Mouse (Mus musculus): ENCODE measurements around the gene Galnt10.

The Galnt10 gene

DNA sequence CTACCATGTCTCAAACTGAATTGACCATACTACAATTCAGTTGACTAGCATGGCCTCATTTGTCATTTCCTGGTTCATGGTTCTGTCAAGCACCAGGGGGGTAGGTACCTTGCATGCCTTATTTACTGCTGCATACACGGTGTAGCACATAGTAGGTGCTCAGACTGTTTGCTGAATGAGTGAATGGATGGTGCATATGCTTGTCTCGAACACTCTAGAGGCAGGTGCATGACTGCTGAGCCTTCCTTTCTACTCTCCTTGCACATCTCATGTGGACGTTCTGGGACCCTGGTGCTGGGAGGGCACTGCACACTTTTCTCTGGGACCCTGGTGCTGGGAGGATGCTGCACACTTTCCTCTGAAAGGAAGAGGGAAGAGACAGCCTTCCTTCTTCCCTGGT lies 13.0 kb downstream of the Galnt10 start:
- DNase-seq (ENCODE audit: low spot score) = no peak

DNA sequence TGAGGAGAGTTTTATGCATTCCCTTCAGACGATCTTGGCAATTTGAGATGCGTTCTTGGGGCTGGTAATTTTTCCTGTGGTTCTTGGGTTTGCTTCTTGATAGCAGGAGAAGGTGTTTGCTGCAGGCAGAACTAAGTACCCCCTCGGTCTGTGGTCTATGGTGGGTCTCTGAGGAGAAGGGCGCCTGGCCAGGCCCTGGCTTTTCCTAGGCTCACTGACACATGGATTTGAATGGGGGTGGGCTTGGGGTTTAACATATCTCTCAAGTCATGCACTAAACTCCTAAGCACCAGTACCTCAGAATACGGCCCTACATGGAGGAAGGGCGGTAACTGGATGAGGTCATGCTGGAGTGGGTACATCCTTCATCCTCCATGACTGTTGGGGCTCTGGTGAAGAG lies 13.5 kb downstream of the Galnt10 start:
- no peak for DNase-seq (ENCODE audit: low spot score)

DNA sequence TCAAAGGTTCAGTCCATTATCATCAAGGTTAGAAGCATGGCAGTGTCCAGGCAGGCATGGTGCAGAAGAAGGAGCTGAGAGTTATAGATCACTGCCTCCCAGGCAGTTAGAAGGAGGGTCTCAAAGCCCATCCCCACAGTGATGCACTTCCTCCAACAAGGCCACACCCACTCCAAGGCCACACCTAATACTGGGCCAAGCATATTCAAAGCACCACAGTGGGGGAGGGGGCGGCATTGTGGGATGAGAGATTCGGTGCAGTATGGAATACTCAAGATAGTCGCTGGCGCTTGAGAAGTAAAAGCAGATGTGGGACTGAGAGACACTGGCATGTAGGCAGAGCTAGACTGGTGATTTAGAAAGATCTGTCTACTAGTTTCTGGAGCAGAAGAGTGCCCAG lies 14.9 kb downstream of the Galnt10 start:
- DNase-seq (ENCODE audit: low spot score) = no peak

DNA sequence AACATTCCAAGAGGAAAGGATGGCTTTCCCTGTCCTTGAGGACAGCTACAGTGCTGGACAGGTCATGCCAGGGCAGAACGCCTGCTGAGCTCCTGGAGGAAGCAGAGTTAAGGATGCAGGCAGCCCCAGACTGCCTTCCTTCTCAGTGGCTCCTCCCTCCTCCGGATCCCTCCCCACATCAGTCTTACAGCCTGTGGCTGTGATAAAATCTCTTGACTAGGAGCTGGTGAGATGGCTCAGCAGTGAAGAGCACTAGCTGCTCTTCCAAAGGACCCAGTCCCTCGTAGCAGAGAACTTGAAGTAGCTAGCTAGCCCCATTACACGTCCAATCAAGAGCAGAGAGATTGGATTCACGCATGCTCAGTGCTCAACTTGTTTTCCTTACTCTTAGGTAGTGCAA lies 15.6 kb downstream of the Galnt10 start:
- DNase-seq (ENCODE audit: low spot score) = no peak

DNA sequence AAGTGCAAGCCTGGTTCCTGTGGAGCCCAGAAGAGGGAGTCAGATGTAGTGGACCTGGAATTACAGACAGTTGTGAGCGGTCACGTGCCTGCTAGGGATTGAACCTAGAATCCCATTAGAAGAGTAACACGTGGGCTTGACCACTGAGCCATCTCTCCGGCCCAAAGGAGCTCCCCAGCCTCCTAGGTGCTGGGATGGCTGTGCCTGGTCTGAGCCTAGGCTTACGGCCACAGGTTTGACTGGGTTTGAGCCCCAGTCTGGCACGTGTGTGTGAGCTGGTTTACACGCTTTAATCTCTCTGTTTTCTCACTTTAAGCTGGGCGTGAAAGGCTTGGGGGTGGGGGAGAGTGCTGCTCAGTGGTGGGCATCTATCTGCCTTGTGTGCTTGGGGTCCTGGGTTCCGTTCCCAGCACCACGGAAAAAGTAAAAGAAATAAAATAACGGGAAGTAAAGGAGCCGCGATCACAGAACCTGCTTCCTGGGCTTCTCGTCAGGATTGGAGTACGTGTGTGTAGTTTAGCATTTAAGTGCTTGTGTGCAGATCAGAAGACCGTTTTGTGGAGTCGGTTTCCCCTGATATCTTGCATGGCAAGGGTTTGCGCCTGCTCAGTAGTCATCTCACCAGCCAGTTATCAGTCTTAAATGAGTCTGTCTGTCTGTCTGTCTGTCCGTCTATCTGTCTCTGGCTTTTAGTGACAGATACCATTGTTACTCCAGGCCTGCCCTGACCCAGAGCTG lies 16.4 kb downstream of the Galnt10 start:
- no peak for DNase-seq (ENCODE audit: low spot score)

DNA sequence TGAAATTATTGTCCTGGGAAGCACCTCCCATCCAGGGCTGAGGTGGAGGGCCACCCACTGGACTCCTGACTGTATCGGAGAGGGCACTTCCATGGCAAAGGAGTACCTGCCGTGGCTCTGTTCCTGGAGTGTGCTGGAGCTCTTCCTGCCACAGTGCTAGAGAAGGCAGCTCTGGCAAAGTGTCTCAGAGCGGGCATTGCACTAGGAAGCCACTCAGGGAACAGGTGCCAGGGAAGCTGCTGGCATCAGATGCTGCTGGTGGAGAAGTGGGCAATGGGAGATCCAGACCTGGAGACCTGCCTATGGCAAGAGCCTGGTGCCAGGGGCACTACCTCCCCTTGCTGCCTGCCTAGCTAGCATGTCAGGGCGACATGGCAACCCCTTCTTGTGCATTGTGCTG lies 17.0 kb downstream of the Galnt10 start:
- no peak for DNase-seq (ENCODE audit: low spot score)

DNA sequence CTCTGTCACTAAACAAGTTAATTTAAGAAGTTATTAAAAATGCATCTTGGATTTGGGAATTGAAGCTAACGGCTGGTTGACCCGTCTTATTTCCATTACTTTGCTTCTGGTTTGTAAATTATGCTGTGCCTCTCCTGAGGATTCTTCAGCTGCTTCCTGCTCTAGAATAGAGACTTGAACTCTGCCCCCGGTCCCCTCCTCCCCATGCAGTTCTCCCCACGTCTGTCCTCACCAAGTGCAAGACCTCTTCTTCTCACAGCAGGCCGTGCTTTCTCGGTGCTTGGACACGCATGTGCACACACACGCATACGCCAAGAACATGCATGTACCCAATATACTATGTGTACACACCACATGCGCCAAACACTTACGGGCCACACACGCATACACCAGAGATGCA lies 18.0 kb downstream of the Galnt10 start:
- DNase-seq (ENCODE audit: low spot score) = no peak

DNA sequence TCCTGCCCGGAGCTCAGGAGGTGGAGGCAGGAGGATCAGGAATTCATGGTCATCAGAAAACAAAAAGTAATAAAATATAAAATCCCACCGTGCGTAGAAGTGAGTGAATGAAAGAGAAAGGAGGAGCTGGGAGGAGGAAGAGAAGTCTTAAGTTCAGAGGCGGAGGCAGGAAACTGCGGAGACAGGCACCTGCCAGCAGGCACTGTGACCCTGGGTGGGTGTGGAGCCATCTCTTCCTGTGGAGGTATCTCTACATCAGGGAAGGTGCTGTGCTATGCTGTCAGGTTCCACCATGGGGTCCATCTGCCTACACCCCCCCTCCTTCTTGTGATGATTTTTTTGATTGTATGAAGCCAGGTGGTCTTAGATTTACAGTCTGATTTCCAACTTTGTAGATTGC lies 19.5 kb downstream of the Galnt10 start:
- DNase-seq (ENCODE audit: low spot score) = no peak

DNA sequence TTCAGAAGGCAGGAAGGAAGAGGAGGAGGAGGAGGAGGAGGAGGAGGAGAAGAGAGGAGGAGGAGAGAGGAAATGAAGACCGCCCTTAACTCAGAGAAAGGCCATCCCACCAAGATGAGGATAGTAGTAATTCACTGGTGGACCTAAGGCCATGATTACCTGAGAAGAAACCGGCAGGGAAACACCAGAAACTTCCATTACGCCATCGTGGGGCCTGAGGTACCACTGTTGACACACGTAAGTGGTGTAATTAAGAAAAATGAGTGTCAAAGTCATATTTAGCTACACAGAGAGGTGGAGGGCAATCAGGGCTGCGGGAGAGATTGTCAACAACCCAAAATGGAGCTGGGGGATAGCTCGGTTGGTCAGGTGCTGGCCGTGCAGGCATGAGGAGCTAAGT lies 23.0 kb downstream of the Galnt10 start:
- no peak for DNase-seq (ENCODE audit: low spot score)

DNA sequence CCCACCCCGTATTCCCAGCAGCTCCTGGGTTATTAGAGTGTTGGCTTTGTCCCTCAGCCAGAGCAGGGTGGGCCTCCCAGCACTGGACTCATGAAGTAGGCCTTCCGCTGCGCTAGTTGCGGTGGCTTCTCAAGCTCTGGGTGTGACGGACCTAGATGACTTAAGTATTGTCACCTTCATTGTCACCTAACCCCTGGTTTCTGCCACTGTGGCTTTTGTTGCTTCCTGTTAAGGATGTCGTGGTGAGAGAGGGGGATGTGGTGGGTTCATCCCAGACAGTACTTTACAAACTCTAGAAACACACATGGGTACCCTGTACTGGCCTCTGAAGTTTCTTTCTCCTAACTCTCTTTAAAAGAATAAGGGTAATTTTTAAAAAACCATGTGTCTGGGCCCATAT lies 24.3 kb downstream of the Galnt10 start:
- DNase-seq (ENCODE audit: low spot score) = no peak

DNA sequence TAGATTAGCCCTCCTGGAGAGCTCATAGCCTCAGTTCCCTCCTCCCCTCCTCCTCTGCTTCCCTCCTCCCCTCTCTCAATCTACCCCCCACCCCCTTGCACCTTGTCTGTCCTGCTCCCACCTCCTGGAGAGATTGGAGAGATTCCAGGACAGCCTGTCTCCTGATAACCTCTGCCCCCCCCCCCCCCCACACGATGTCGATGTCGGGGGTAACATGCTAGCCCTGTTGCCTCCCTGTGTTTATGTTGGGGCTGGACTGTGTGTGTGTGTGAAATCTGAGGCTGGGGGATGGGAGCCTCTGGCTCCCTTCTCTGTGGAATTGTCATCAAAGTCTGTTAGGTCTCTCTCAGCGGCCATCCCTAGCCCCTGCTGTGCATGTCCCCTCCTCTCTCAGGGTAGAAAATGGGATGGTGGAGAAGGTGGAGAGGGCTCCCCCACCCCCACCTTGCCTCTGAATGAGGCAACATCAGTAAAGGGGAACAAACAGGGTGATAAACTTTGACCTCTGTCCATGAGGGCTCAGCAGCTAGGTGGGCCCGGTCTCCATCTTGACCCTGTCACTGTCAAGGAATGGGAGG lies 26.0 kb downstream of the Galnt10 start:
- no peak for DNase-seq (ENCODE audit: low spot score)

DNA sequence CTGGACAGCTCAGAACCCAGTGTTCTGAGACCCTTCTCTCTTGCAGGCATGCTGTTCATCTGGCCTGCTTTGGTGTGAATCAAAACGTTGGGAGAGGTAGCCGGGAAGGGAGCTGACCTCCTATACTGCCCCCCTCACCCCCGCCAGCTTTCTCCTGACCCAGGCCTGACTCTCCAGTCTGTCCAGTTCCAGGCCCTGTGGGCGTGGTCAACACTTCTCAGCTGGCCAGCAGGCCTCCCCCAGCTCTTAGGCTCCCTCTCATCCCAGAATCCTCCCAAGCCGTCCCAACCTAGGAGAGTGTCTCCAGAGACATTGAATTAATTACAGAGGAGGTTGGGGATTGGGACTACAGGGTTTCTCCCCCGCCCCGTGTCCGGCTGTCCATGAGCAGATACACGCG lies 26.6 kb downstream of the Galnt10 start:
- DNase-seq (ENCODE audit: low spot score) = no peak

DNA sequence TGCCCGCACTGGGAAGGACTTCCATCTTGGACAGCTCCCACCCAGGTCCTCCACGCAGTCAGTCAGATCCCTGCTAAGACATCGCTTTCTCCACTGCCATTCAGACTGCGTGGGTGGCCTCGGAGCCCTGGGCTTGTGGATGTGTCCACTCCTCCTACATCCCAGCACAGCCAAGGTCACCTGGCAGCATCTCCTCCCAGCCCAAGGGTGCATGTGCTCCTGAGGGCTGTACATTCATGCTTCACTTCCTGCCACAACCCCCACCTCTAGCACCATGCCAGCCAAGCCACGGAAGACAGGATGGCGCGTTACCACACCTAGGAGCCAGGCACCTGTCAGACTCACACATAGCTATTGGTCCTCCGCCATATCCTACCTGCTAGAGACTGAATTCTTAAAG lies 27.8 kb downstream of the Galnt10 start:
- DNase-seq (ENCODE audit: low spot score) = no peak

DNA sequence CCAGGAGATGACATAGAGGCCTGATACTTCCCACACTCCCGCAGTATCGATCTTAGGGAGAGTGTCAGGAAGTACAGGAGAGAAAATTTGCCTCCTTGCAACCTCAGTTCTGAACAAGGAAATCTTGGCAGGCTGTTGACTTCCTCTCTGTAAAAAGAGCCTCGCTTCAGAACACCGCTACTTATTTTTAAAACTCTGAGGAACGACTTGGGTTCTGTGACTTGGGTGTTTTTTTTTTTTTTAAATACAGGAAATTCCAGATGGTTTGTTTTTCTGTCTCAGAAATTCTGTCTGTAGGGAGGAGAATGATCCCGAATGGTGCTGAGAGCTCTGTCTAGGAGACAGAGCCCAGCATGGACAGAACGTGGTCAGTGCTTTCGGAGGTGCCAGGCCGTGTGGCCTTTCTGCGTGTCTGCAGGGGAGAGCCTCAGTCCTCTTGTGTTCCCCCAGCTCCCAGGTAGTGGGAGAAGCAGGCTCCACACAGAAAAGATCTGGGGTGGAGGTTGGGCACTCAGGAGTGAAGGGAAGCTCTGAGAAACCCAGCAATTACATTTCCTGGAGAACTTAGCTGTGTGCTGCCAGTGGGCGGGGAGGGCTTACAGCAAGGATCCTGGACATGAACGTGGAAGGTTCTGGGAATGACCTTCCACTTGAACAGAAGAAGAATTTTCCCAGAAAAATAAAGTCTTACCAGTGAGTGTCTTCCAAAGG lies 28.9 kb downstream of the Galnt10 start:
- DNase-seq (ENCODE audit: low spot score) = peak; percentile 12

DNA sequence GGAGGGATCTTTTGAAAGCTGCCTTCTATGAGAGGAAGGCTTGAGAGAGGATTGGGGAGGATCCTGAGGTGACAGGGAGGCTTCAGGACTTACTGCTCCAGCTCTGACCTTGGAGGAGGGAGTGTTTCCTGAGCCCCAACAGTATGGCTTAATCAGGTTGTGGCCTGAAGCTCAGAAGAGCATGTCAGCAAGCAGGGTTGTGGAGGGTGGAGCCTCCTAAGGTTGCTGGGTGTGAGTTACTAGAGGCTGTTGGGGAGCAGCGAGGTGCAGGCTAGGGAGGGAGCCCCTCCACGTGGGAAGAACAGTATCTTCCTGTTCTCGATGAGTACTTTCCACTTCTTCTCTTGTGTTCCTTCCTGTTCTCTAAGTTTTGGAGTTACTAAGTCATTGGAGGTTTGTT lies 32.0 kb downstream of the Galnt10 start:
- no peak for DNase-seq (ENCODE audit: low spot score)

DNA sequence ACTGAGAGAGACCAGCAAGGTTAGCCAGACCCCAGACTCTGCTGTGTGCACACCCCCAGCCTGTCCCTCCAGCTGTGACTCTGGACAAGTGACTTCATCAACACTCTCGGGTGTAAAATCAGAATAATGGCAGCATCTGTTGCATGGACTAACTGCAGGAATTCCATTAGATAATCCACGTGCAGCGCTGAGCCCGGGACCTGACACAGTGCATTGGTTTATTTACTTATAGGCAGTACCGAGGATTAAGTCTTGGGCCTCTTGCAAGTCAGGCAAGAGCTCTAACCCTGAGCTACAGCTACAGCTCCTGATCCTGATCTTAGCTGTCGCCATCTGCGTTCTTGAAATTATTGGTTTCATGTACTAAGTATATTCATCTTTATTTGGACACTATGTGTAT lies 37.3 kb downstream of the Galnt10 start:
- no peak for DNase-seq (ENCODE audit: low spot score)

DNA sequence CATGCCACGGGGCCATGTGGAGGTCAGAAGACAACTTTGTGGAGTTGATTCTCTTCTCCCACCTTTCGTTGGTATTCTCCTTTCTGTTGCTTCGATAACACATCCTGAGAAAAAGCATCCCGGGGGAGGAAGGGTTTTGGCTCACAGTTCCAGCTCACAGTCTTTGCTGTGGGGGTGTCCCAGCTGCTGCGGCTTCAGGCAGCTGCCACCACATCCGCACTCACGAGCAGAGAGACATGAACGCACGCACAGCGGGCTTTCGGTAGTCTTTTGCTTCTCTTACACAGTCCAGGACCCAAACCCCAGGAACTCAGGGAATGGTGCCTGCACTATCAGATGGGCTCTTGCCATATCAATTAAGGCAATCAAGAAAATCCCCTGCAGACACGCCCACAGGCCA lies 37.9 kb downstream of the Galnt10 start:
- DNase-seq (ENCODE audit: low spot score) = no peak

DNA sequence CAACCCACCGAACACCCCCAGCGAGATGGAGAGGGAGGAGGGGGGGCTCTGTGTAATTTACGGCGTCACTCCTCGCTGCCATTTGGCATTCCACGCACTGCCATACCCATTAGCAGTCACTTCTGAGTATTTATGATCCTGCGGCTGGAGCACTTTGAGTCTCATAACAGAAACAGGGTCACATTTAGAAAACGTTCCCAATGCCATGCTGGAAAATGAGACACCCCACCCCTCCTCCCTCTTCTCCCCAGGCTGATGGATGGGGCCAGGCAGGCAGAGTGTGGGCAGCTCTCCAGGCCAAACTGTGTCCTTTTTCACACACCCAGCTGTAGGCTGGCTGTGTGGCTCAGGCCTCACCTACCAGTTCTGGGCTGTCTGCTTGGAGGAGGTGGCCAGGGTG lies 38.7 kb downstream of the Galnt10 start:
- no peak for DNase-seq (ENCODE audit: low spot score)

DNA sequence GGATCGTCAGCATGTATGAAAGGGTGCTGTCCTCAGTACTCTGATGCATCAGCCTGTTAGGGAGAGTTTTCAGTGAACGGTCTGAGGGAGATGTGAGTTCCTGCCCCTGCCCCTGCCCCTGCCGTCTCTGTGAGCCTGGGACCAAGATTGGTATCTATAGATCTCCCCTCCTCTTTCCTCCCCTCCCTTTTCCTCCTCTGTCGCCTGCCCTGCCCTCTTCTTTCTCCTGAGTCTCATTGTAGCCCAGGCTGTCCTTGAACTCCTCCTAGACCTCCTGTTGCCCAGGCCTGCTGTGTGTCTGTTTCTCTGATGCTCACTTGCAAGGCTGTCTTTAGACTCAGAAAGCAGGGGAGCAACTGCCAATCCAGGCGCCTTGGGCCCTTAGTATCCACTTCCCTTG lies 39.6 kb downstream of the Galnt10 start:
- no peak for DNase-seq (ENCODE audit: low spot score)

DNA sequence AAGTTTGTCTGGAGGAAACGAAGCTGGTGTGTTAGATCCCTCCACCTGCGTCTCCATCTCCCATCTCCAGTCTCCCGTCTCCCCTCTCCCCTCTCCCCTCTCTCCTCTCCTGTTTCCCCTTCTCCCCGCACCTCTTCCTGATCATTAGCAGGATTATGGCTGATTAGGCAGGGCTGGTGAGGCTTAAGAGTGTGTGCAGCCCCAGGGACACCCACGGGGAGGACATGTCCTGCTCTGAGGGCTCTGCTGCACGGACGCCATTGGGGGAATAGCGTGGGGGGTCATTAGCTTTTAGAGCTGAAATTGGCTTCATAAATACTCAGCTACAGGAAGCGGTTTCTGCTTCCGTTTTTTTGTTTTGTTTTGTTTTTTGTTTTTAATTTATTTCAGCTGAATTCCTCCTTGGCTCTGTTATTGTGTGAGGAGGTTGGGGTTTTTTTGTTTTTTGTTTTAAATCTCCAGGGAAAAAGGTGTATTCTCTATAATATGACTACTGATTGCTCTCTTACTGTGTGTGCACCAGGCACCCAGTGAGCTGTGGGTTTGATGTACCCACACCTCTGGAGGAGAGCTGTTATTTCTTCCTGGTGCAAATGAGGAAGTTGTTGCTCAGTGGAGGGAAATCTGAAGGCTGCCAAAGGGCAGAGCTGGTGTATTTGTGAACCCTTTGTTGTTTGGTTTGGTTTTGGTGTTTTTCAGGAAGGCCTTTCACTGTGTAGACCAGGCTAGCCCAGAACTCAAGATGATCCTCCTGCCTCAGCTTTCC lies 40.6 kb downstream of the Galnt10 start:
- no peak for DNase-seq (ENCODE audit: low spot score)

DNA sequence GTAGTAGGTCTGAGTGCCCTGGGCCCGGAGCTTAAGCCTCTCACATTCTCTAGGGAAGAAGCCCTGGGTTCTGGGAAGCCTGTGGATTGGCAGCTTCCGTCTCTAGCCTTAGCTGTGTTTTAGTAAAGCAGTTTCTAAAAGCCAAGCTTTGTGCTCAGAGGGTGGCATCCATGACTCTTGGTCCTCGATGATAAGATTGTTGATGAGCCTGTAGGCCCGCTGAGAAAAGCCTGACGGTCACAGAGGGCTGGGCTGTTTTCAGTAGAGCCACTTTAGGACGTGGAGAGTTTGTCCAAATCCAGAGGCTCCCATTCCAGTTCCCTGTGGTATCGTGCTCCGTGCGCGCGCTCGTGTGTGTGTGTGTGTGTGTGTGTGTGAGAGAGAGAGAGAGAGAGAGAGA lies 41.6 kb downstream of the Galnt10 start:
- no peak for DNase-seq (ENCODE audit: low spot score)

DNA sequence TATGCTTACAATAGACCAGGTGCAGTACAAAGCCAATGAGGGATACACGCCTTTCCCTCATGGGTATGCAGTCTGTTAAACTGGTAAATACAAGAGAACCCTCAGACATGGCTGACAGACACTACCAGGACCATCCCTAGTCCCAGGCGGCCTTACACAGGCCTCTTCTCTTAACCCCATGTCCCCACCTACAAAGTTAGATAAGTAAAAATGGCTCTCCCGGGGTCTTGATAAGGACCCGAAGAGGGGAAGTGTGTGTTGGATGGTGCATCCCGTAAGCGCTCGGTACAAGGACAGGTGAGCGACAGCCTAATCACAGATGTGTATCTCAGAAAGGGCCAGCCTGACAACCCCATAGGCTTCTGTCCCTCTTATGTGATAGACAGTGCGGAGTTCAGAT lies 42.0 kb downstream of the Galnt10 start:
- no peak for DNase-seq (ENCODE audit: low spot score)

All from left cerebral cortex, adult 11 months (tissue).